Mouse (Mus musculus) liver, embryonic 14.5 days (tissue): ENCODE results near the gene Pip4k2c. TPM values are rescaled to one million over a fixed set of nuclear protein-coding genes. Genes with fewer than 3 reads are reported as not detected.
A peak's percentile ranks its signal among the peaks of the same experiment; 100 is the strongest.

ENCODE experiments used
- ATAC-seq: fragments of 200-750 bp; cut with Nextera tagmentation; 2 replicates; pipeline ENCODE4 v1.8.0; 2017; ENCODE audit warnings: moderate number of reproducible peaks, mild to moderate bottlenecking, moderate library complexity; ENCODE audit not compliant: insufficient read depth
- DNase-seq, 3 experiments: peaks; one replicate each; pipeline ENCODE4 v3.0.0-alpha.2; 2012 to 2013; ENCODE audit warnings: low read depth in 3 of 3, low spot score in 3 of 3
- H3K27ac ChIP-seq: fragments of 300-500 bp; sonication (generic); 2 replicates; pipeline ENCODE4 v1.5.1; 2014; ENCODE audit warnings: moderate library complexity, mild to moderate bottlenecking, control low read depth, inconsistent platforms
- H3K27me3 ChIP-seq: fragments of 300-500 bp; sonication (generic); 2 replicates; pipeline ENCODE4 v1.6.1; 2014; ENCODE audit warnings: mild to moderate bottlenecking, low read length, moderate library complexity; ENCODE audit not compliant: control insufficient read depth, insufficient read depth
- H3K36me3 ChIP-seq: fragments of 300-500 bp; sonication (generic); replicated peaks from 2 replicates; pipeline ENCODE4 v1.6.1; 2014; ENCODE audit warnings: low read depth; ENCODE audit not compliant: control insufficient read depth, insufficient read depth
- H3K4me1 ChIP-seq, 2 experiments: fragments of 200-500 bp in 1 of 2; fragments of 300-500 bp in 1 of 2; sonication (generic) in 1 of 2; replicated peaks; 2 replicates each; pipeline ENCODE4 v1.6.1; 2012 to 2014; ENCODE audit warnings: antibody characterized with exemption in 1 of 2, inconsistent platforms in 1 of 2, low read length in 1 of 2; ENCODE audit not compliant: control insufficient read depth in 2 of 2, insufficient read depth in 2 of 2
- H3K4me2 ChIP-seq: fragments of 300-500 bp; sonication (generic); 2 replicates; pipeline ENCODE4 v1.6.1; 2014; ENCODE audit warnings: low read depth, mild to moderate bottlenecking, control low read depth, moderate library complexity
- H3K4me3 ChIP-seq, 2 experiments: fragments of 200-500 bp in 1 of 2; fragments of 300-500 bp in 1 of 2; sonication (generic) in 1 of 2; 2 replicates each; pipeline ENCODE4 v1.5.1; 2012 to 2014; ENCODE audit warnings: low read depth in 2 of 2, low read length in 2 of 2, mild to moderate bottlenecking in 2 of 2, control low read depth in 1 of 2, inconsistent platforms in 1 of 2, moderate library complexity in 1 of 2; ENCODE audit not compliant: insufficient read depth in 1 of 2
- H3K9ac ChIP-seq: fragments of 300-500 bp; sonication (generic); replicated peaks from 2 replicates; pipeline ENCODE4 v1.6.1; 2014; ENCODE audit warnings: mild to moderate bottlenecking, control low read depth, moderate library complexity
- H3K9me3 ChIP-seq: fragments of 300-500 bp; sonication (generic); 2 replicates; pipeline ENCODE4 v1.6.1; 2016; ENCODE audit warnings: low read length, mixed read lengths; ENCODE audit not compliant: control insufficient read depth
- CTCF ChIP-seq: IDR thresholded peaks from 2 replicates; pipeline ENCODE4 v1.5.1; 2016; ENCODE audit warnings: antibody characterized with exemption, low read depth, control low read depth
- EP300 ChIP-seq: IDR thresholded peaks from 2 replicates; pipeline ENCODE4 v1.6.1; 2016; ENCODE audit warnings: antibody characterized with exemption, low read depth
- WGBS: fragments of 180-500 bp; shearing (Covaris S2); extraction: QIAGEN DNeasy Blood & Tissue Kit; methylation state at CpG from one replicate; pipeline ENCODE4 v1.1.7; 2014; ENCODE audit not compliant: insufficient replicate concordance; 5-methylcytosine and 5-hydroxymethylcytosine counted together
- polyA plus RNA-seq, 2 experiments: library from polyadenylated mRNA; depleted of rRNA in 1 of 2; stranded (reverse) in 1 of 2; unstranded in 1 of 2; fragments of >200 nt; fragmentation: Nextera tagmentation in 1 of 2; extraction: Ambion mirVana in 1 of 2; gene quantifications; 2 replicates each; pipeline versions ENCODE4 v1.2.1 to v1.2.3; 2012 to 2014

Gene Pip4k2c
- polyA plus RNA-seq, 2 experiments = 25.7 to 31.2 TPM

- WGBS = 21% methylated on average over 4 of the region's 4 CpGs
- peak; percentile 67; the same call in 1 of the 2 replicates for ATAC-seq
- Histone ChIP-seq H3K9me3 (no peaks in the 10 kb centered on the region), H3K36me3 (no peaks in the 10 kb centered on the region), H3K4me3 (no peak overlapping the region), H3K9ac (no peak overlapping the region), H3K4me1 (no peaks in the 10 kb centered on the region; a peak in 1 of 4 replicates), H3K4me2 (no peak overlapping the region), H3K27me3 (no peaks in the 10 kb centered on the region; the same call in 1 of the 2 replicates), H3K27ac (no peak overlapping the region)
- TF ChIP-seq EP300 (no peak), CTCF (peak; percentile 85)
- DNase-seq = peak; percentile 50 to 64 (median 55)
Measured at GRCm38 (mm10) chr10:127228897-127229296, 17.5 kb upstream of the Pip4k2c start.

- no peak for ATAC-seq
- TF ChIP-seq EP300 (no peak), CTCF (no peak)
- no peak overlapping the region for H3K27ac ChIP-seq
- H3K4me1 ChIP-seq = no peaks in the 10 kb centered on the region; a peak in 1 of 4 replicates
- H3K27me3 ChIP-seq = no peaks in the 10 kb centered on the region; the same call in 1 of the 2 replicates
- 53% methylated on average over 8 of the region's 8 CpGs for WGBS
- DNase-seq = no peak
- H3K4me2 ChIP-seq = no peak overlapping the region
- H3K4me3 ChIP-seq = no peak overlapping the region
- no peak overlapping the region for H3K9ac ChIP-seq
- H3K36me3 ChIP-seq = no peaks in the 10 kb centered on the region
- no peaks in the 10 kb centered on the region for H3K9me3 ChIP-seq
Measured at GRCm38 (mm10) chr10:127227163-127227562, 15.8 kb upstream of the Pip4k2c start.

GRCm38 (mm10) chr10:127226318-127226895, 15.0 kb upstream of the Pip4k2c start:
- H3K4me2 ChIP-seq = no peak overlapping the region
- H3K9me3 ChIP-seq = no peaks in the 10 kb centered on the region
- no peaks in the 10 kb centered on the region; a peak in 1 of 4 replicates for H3K4me1 ChIP-seq
- H3K9ac ChIP-seq = no peak overlapping the region
- TF ChIP-seq EP300 (no peak), CTCF (peak; percentile 67)
- no peaks in the 10 kb centered on the region for H3K36me3 ChIP-seq
- H3K4me3 ChIP-seq = no peak overlapping the region
- no peaks in the 10 kb centered on the region; the same call in 1 of the 2 replicates for H3K27me3 ChIP-seq
- DNase-seq = no peak
- ATAC-seq = no peak
- no peak overlapping the region for H3K27ac ChIP-seq
- 53% methylated on average over 8 of the region's 8 CpGs for WGBS

GRCm38 (mm10) chr10:127225732-127226131, 14.3 kb upstream of the Pip4k2c start:
- DNase-seq (no peak), ATAC-seq (no peak)
- 33% methylated on average over 10 of the region's 10 CpGs for WGBS
- Histone ChIP-seq H3K4me1 (no peaks in the 10 kb centered on the region; a peak in 1 of 4 replicates), H3K4me2 (no peak overlapping the region), H3K9me3 (no peaks in the 10 kb centered on the region), H3K9ac (no peak overlapping the region), H3K27me3 (no peaks in the 10 kb centered on the region; the same call in 1 of the 2 replicates), H3K36me3 (no peaks in the 10 kb centered on the region), H3K27ac (no peak overlapping the region), H3K4me3 (no peak overlapping the region)
- no peak for TF ChIP-seq CTCF
- TF ChIP-seq EP300 = no peak

GRCm38 (mm10) chr10:127225213-127225612, 13.8 kb upstream of the Pip4k2c start:
- 54% methylated on average over 6 of the region's 6 CpGs for WGBS

More at GRCm38 (mm10) chr10:127225213-127225612, 13.8 kb upstream of the Pip4k2c start:
- no peaks in the 10 kb centered on the region; the same call in 1 of the 2 replicates for H3K27me3 ChIP-seq
- no peaks in the 10 kb centered on the region for H3K9me3 ChIP-seq
- no peak overlapping the region for H3K9ac ChIP-seq
- TF ChIP-seq CTCF (no peak), EP300 (no peak)
- no peaks in the 10 kb centered on the region; a peak in 1 of 4 replicates for H3K4me1 ChIP-seq
- H3K27ac ChIP-seq = no peak overlapping the region
- H3K36me3 ChIP-seq = no peaks in the 10 kb centered on the region
- H3K4me3 ChIP-seq = no peak overlapping the region
- DNase-seq = no peak
- ATAC-seq = no peak
- H3K4me2 ChIP-seq = no peak overlapping the region
